Mouse (Mus musculus) large intestine, adult 2 months (tissue): ENCODE data around the gene Notch1. TPM values are rescaled to one million over a fixed set of nuclear protein-coding genes. Genes with fewer than 3 reads are reported as not detected.

ENCODE experiments used
- DNase-seq: peaks from one replicate; pipeline ENCODE4 v3.0.0-alpha.2; 2012; ENCODE audit warnings: low read depth, low spot score
- WGBS: fragments of 180-500 bp; shearing (Covaris S2); methylation state at CpG from one replicate; pipeline ENCODE4 v1.1.7; 2018; 5-methylcytosine and 5-hydroxymethylcytosine counted together
- polyA plus RNA-seq: library from polyadenylated mRNA; depleted of rRNA; stranded (reverse); fragments of >200 nt; gene quantifications from 2 replicates; pipeline ENCODE4 v1.2.3, GENCODE M21; 2012; rRNA removed

The Notch1 gene
- polyA plus RNA-seq, 1 experiment: 7.3 TPM

- WGBS: 95% methylated on average over 5 of the region's 5 CpGs
- DNase-seq: no peak
Observed at GRCm38 (mm10) chr2:26429851-26430250, 86.6 kb downstream of the Notch1 start.

GRCm38 (mm10) chr2:26424541-26424940 lies 91.9 kb downstream of the Notch1 start:
- 97% methylated on average over 2 of the region's 2 CpGs for WGBS
- DNase-seq: no peak

DNA sequence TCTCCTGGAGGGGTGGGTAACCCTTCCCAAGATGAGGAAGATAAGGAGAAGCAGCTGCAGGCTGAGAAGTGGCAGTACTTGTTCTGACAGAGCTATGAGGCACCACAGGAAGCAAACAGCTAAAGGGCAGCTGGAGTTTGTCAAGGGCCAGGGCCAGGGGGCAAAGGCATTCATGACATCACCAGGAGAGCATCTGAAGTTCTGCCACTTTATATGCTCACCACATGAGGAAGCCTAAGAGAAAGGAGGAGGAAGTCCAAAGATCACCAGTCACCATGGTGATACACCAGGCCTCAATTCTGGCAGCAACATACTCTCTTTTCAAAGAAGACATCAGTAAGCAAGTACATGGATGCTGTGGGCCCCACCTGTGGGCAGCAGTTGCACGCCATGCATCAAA lies 93.4 kb downstream of the Notch1 start:
- DNase-seq: no peak
- WGBS: 58% methylated on average over 1 of the region's 1 CpGs

- 100% methylated on average over 2 of the region's 2 CpGs for WGBS
Observed at GRCm38 (mm10) chr2:26421969-26422368, 94.5 kb downstream of the Notch1 start.

GRCm38 (mm10) chr2:26418120-26418519 lies 98.3 kb downstream of the Notch1 start:
- WGBS: 59% methylated on average over 1 of the region's 1 CpGs
- DNase-seq: no peak

More at GRCm38 (mm10) chr2:26421969-26422368, 94.5 kb downstream of the Notch1 start:
- no peak for DNase-seq

DNA sequence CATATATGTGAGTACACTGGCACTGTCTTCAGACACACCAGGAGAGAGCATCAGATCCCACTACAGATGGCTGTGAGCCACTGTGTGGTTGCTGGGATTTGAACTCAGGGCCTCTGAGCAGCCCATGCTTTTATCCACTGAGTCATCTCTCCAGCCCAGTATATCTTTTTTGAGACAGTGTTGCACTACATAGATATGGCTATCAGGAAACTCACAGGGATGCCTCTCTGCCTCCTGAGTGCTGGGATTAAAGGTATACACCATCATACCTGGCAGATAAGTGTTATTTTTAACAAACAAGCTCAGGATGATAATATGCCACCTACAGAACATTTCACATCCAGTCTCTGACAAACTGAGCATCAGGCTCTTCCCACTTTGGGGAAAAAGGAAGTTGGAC lies 99.4 kb downstream of the Notch1 start:
- DNase-seq: no peak

- 60% methylated on average over 5 of the region's 5 CpGs for WGBS
- DNase-seq: no peak
Observed at GRCm38 (mm10) chr2:26410931-26411411, 105.5 kb downstream of the Notch1 start.

GRCm38 (mm10) chr2:26410091-26410490 lies 106.4 kb downstream of the Notch1 start:
- WGBS: 79% methylated on average over 5 of the region's 5 CpGs
- DNase-seq: no peak

- WGBS: 59% methylated on average over 3 of the region's 3 CpGs
- DNase-seq: no peak
Observed at GRCm38 (mm10) chr2:26409362-26409761, 107.1 kb downstream of the Notch1 start.

- DNase-seq: peak; percentile 84
- under 1% methylated on average over 57 of the region's 57 CpGs for WGBS
Observed at GRCm38 (mm10) chr2:26408515-26409356, 107.7 kb downstream of the Notch1 start, which contains the start of gene Inpp5e. TSS of gene Inpp5e (minus strand) at chr2:26409203.

Other genes starting within 250 kb of the Notch1 start
- gene Ccdc187, start 222.1 kb downstream of the Notch1 start, polyA plus RNA-seq: 0.32 and 0.37 TPM in 2 replicates
- gene Gpsm1, start 201.1 kb downstream of the Notch1 start, polyA plus RNA-seq: 7.2 and 7.3 TPM in 2 replicates
- 21.5 and 24.6 TPM in 2 replicates for gene Dnlz, start 164.6 kb downstream of the Notch1 start, polyA plus RNA-seq
- 13.3 and 41.9 TPM in 2 replicates for gene Card9, start 155.7 kb downstream of the Notch1 start, polyA plus RNA-seq
- gene Snapc4, start 136.0 kb downstream of the Notch1 start, polyA plus RNA-seq: 25.0 and 28.1 TPM in 2 replicates
- gene Entr1, start 127.3 kb downstream of the Notch1 start, polyA plus RNA-seq: 72.4 and 89.7 TPM in 2 replicates
- 32.9 and 40.9 TPM in 2 replicates for gene Pmpca, start 127.3 kb downstream of the Notch1 start, polyA plus RNA-seq
- 12.7 and 22.3 TPM in 2 replicates for gene Inpp5e, start 107.5 kb downstream of the Notch1 start, polyA plus RNA-seq
- gene Sec16a, start 71.4 kb downstream of the Notch1 start, polyA plus RNA-seq: 48.2 and 83.6 TPM in 2 replicates
- 78.2 and 80.4 TPM in 2 replicates for gene Egfl7, start 63.4 kb upstream of the Notch1 start, polyA plus RNA-seq
- not detected in 2 replicates for gene Gm20532, start 70.0 kb upstream of the Notch1 start, polyA plus RNA-seq
- gene Agpat2, start 87.8 kb upstream of the Notch1 start, polyA plus RNA-seq: 342 and 435 TPM in 2 replicates
- gene Fam69b, start 111.8 kb upstream of the Notch1 start, polyA plus RNA-seq: 5.0 and 6.3 TPM in 2 replicates
- gene Lcn4, start 154.6 kb upstream of the Notch1 start, polyA plus RNA-seq: 0.11 TPM in 1 of 2 replicates, not detected in the other